Mouse (Mus musculus) midbrain, embryonic 16.5 days (tissue): ENCODE data around the gene Sohlh2. TPM values are rescaled to one million over a fixed set of nuclear protein-coding genes. Genes with fewer than 3 reads are reported as not detected.
A peak's percentile ranks its signal among the peaks of the same experiment; 100 is the strongest.

ENCODE experiments used
- ATAC-seq: fragments of 200-750 bp; cut with Nextera tagmentation; 2 replicates; pipeline ENCODE4 v1.8.0; 2017; ENCODE audit warnings: moderate TSS enrichment
- H3K27ac ChIP-seq: fragments of 300-500 bp; sonication (generic); 2 replicates; pipeline ENCODE4 v1.5.1; 2014; ENCODE audit warnings: mild to moderate bottlenecking, low read length, mixed read lengths
- H3K27me3 ChIP-seq: fragments of 300-500 bp; sonication (generic); 2 replicates; pipeline ENCODE4 v1.6.1; 2014; ENCODE audit warnings: low read depth, low read length, mixed read lengths; ENCODE audit not compliant: control insufficient read depth, insufficient read depth
- H3K36me3 ChIP-seq: fragments of 300-500 bp; sonication (generic); 2 replicates; pipeline ENCODE4 v1.6.1; 2014; ENCODE audit warnings: mild to moderate bottlenecking, low read length, moderate library complexity, mixed read lengths; ENCODE audit not compliant: control insufficient read depth, insufficient read depth
- H3K4me1 ChIP-seq: fragments of 300-500 bp; sonication (generic); 2 replicates; pipeline ENCODE4 v1.6.1; 2014; ENCODE audit warnings: mild to moderate bottlenecking, low read length, mixed read lengths; ENCODE audit not compliant: control insufficient read depth, insufficient read depth
- H3K4me2 ChIP-seq: fragments of 300-500 bp; sonication (generic); 2 replicates; pipeline ENCODE4 v1.6.1; 2014; ENCODE audit warnings: mild to moderate bottlenecking, low read length, mixed read lengths
- H3K4me3 ChIP-seq: fragments of 300-500 bp; sonication (generic); 2 replicates; pipeline ENCODE4 v1.5.1; 2014; ENCODE audit warnings: low read depth, mild to moderate bottlenecking, low read length, moderate library complexity, mixed read lengths
- H3K9ac ChIP-seq: fragments of 300-500 bp; sonication (generic); 2 replicates; pipeline ENCODE4 v1.6.1; 2014; ENCODE audit warnings: low read depth, low read length, mixed read lengths
- H3K9me3 ChIP-seq: fragments of 300-500 bp; sonication (generic); replicated peaks from 2 replicates; pipeline ENCODE4 v1.6.1; 2014; ENCODE audit warnings: mild to moderate bottlenecking, low read length, mixed read lengths; ENCODE audit not compliant: control insufficient read depth, poor library complexity, severe bottlenecking
- WGBS: fragments of 180-500 bp; shearing (Covaris S2); extraction: QIAGEN DNeasy Blood & Tissue Kit; methylation state at CpG from one replicate; pipeline ENCODE4 v1.1.7; 2014; 5-methylcytosine and 5-hydroxymethylcytosine counted together
- microRNA-seq: library from miRNA; unstranded; fragments of <30 nt; microRNA quantifications from one replicate; pipeline ENCODE4, GENCODE M21; 2017
- polyA plus RNA-seq: library from polyadenylated mRNA; unstranded; fragments of >200 nt; fragmentation: Nextera tagmentation; extraction: Ambion mirVana; gene quantifications from 2 replicates; pipeline ENCODE4 v1.2.1, GENCODE M21; 2015

Gene Sohlh2
- polyA plus RNA-seq, 1 experiment from 2014 or later: not detected

DNA sequence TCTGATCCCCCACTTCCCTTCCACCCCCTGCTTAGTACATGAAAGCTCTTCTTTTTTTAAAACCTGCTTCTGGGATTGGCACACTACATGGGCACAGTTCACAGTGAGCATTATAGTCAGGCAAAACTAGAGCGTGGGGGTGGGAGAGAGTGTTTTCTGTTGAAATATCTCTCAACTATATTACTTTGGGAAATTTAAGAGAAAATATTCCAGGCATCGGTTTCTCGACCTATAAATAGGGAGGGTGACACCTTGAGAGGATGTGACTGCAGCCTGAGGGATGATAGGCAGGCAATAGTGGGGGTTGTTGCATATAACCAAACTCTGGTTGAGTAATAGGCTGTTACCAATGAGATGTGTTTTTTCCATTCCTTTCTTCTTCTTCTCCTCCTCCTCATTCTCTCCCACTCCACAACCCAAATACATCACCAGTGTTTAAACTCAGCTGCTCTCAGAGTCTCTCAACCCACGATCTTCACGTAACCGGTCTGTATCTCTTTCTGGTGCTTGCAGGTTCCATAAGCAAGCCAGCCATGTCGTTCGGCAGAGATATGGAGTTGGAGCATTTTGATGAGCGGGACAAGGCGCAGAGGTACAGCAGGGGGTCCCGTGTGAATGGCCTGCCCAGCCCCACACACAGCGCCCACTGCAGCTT, 64.9 kb downstream of the Sohlh2 start:
- Histone ChIP-seq H3K36me3 (peaks cover 9% of the 10 kb centered on the region; the same call in 1 of the 2 replicates), H3K4me3 (no peak overlapping the region), H3K4me1 (peaks cover 68% of the 10 kb centered on the region), H3K9me3 (no peaks in the 10 kb centered on the region), H3K4me2 (0 out of 2 replicates have a peak overlapping the region, but pooled peaks have one; percentile 1), H3K27ac (no peak overlapping the region), H3K27me3 (no peaks in the 10 kb centered on the region), H3K9ac (no peak overlapping the region)
- WGBS: 84% methylated on average over 12 of the region's 12 CpGs
- no peak for ATAC-seq

- no peak overlapping the region; the same call in 1 of the 2 replicates for H3K4me2 ChIP-seq
- H3K9ac ChIP-seq: no peak overlapping the region
- ATAC-seq: 0 out of 2 replicates have a peak, but pooled peaks have one; percentile 1
- H3K27me3 ChIP-seq: no peaks in the 10 kb centered on the region
- no peak overlapping the region for H3K27ac ChIP-seq
- peaks cover 66% of the 10 kb centered on the region for H3K4me1 ChIP-seq
- no peak overlapping the region for H3K4me3 ChIP-seq
- no peaks in the 10 kb centered on the region for H3K9me3 ChIP-seq
- 71% methylated on average over 3 of the region's 3 CpGs for WGBS
- H3K36me3 ChIP-seq: peaks cover 18% of the 10 kb centered on the region
These were observed 66.2 kb downstream of the Sohlh2 start for GRCm38 (mm10) chr3:55248048-55248447.

DNA sequence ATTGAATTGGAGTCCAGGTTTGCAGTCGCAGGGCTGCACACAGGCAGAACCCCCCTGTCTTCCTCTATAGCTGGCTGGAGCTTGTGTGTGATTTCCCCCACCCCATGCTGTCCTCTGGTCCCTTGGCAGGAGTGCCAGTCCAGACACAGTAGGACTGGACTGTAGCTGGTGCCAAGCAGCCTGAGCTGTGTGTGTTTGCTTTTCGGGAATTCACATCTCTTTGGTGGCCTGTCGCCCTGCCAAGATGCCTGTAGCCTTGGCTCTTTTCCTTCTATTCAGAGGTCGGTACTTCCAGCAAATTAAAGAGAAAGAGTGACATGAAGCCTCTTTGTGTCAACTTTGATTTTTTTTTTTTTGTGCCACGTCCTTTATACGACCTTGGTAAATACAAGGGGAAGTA, 66.7 kb downstream of the Sohlh2 start:
- Histone ChIP-seq H3K4me3 (no peak overlapping the region), H3K4me1 (peaks cover 66% of the 10 kb centered on the region), H3K27ac (no peak overlapping the region), H3K27me3 (no peaks in the 10 kb centered on the region), H3K4me2 (no peak overlapping the region; the same call in 1 of the 2 replicates), H3K9me3 (no peaks in the 10 kb centered on the region), H3K36me3 (peaks cover 21% of the 10 kb centered on the region), H3K9ac (no peak overlapping the region)
- WGBS: 60% methylated on average over 6 of the region's 6 CpGs
- ATAC-seq: peak; percentile 87

DNA sequence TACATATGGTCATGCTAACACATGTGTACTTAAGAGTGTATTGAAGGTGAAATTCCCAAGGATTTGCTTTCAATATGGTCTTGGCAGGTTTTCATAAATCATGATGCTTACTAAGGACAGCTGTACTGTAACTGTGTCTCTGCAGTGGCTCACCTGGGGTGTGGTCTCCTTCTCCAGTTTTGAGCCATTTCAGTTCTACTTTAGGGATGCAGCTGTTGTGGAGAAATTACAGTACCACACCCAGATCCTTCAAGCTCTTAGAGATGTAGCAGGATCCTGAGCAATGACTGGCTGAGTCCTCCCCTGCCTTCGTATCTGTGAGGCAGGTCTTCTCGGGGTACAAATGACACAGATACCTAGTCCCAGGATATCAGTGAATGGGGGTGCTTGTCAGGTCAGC, 68.8 kb downstream of the Sohlh2 start:
- Histone ChIP-seq H3K4me2 (no peak overlapping the region), H3K4me1 (peaks cover 51% of the 10 kb centered on the region), H3K9me3 (no peaks in the 10 kb centered on the region), H3K27me3 (no peaks in the 10 kb centered on the region), H3K27ac (no peak overlapping the region), H3K36me3 (peaks cover 24% of the 10 kb centered on the region), H3K9ac (no peak overlapping the region), H3K4me3 (no peak overlapping the region)
- no peak for ATAC-seq
- 93% methylated on average over 2 of the region's 2 CpGs for WGBS

Small RNA genes within 50 kb of the gene (microRNA-seq; reads per million reads assigned to microRNA genes)
- gene Gm22029: not detected

Other genes starting within 250 kb of the Sohlh2 start
- gene Ccna1, start 126.5 kb upstream of the Sohlh2 start, polyA plus RNA-seq: 1.8 and 2.2 TPM in 2 replicates
- gene Spg20, start 69.9 kb upstream of the Sohlh2 start, polyA plus RNA-seq: 13.3 and 14.6 TPM in 2 replicates
- 0.10 TPM in 1 of 2 replicates, not detected in the other for gene Ccdc169, start 44.7 kb upstream of the Sohlh2 start, polyA plus RNA-seq
- gene Dclk1, start 60.3 kb downstream of the Sohlh2 start, polyA plus RNA-seq: 293 and 328 TPM in 2 replicates